Mouse (Mus musculus): ENCODE measurements around the gene Tsfm. TPM values are rescaled to one million over a fixed set of nuclear protein-coding genes. Genes with fewer than 3 reads are reported as not detected.

Tsfm gene
- polyA plus RNA-seq, 1 experiment from 2014 or later, result 78.7 TPM

GRCm38 (mm10) chr10:127059968-127060916 lies 29.6 kb upstream of the Tsfm start, which contains the start of gene March9:
Gene March9, minus strand, starts transcription at chr10:127060184.
- Histone ChIP-seq H3K9ac (ENCODE audit: low read depth, low read length) (peak within 1 kb of the TSS; percentile 96), H3K4me3 (ENCODE audit: low read depth, low read length) (peak within 1 kb of the TSS; percentile 94), H3K36me3 (ENCODE audit: control insufficient read depth, insufficient read depth, low read length) (peaks cover 12% of the 10 kb centered on the region), H3K4me1 (replicated peaks; ENCODE audit: control insufficient read depth, insufficient read depth, low read length) (peaks cover 9% of the 10 kb centered on the region; the same call in 1 of the 2 replicates), H3K27ac (ENCODE audit: low read depth, low read length) (peak within 1 kb of the TSS; percentile 95), H3K9me3 (ENCODE audit: control insufficient read depth, low read length) (no peaks in the 10 kb centered on the region), H3K27me3 (ENCODE audit: control insufficient read depth, insufficient read depth, low read length) (no peaks in the 10 kb centered on the region; the same call in 1 of the 2 replicates), H3K4me2 (replicated peaks; ENCODE audit: low read depth, low read length) (peak within 1 kb of the TSS; percentile 98)
- WGBS, result 1% methylated on average over 32 of the region's 72 CpGs
- ATAC-seq (ENCODE audit: low FRiP score), result peak; percentile 2
- peak; percentile 79 for DNase-seq (ENCODE audit: low spot score)

GRCm38 (mm10) chr10:127059174-127059967 lies 28.7 kb upstream of the Tsfm start:
- H3K27me3 ChIP-seq (ENCODE audit: control insufficient read depth, insufficient read depth, low read length), result no peaks in the 10 kb centered on the region; the same call in 1 of the 2 replicates
- H3K27ac ChIP-seq (ENCODE audit: low read depth, low read length), result peak overlapping the region; percentile 95
- H3K4me2 ChIP-seq (replicated peaks; ENCODE audit: low read depth, low read length), result peak overlapping the region; percentile 98
- peaks cover 5% of the 10 kb centered on the region; the same call in 1 of the 2 replicates for H3K4me1 ChIP-seq (replicated peaks; ENCODE audit: control insufficient read depth, insufficient read depth, low read length)
- H3K36me3 ChIP-seq (ENCODE audit: control insufficient read depth, insufficient read depth, low read length), result peaks cover 7% of the 10 kb centered on the region
- H3K4me3 ChIP-seq (ENCODE audit: low read depth, low read length), result peak overlapping the region; percentile 94
- H3K9me3 ChIP-seq (ENCODE audit: control insufficient read depth, low read length), result no peaks in the 10 kb centered on the region
- ATAC-seq (ENCODE audit: low FRiP score) (no peak), DNase-seq (ENCODE audit: low spot score) (peak; percentile 63)
- H3K9ac ChIP-seq (ENCODE audit: low read depth, low read length), result peak overlapping the region; percentile 96
- 2% methylated on average over 23 of the region's 92 CpGs for WGBS

GRCm38 (mm10) chr10:127058708-127059107 lies 28.1 kb upstream of the Tsfm start:
- H3K4me1 ChIP-seq (replicated peaks; ENCODE audit: control insufficient read depth, insufficient read depth, low read length), result peaks cover 5% of the 10 kb centered on the region; the same call in 1 of the 2 replicates
- WGBS, result 6% methylated on average over 8 of the region's 8 CpGs
- no peak for DNase-seq (ENCODE audit: low spot score)

GRCm38 (mm10) chr10:127058161-127058560 lies 27.5 kb upstream of the Tsfm start:
- Histone ChIP-seq H3K27me3 (ENCODE audit: control insufficient read depth, insufficient read depth, low read length) (no peaks in the 10 kb centered on the region; the same call in 1 of the 2 replicates), H3K36me3 (ENCODE audit: control insufficient read depth, insufficient read depth, low read length) (peaks cover 7% of the 10 kb centered on the region), H3K4me1 (replicated peaks; ENCODE audit: control insufficient read depth, insufficient read depth, low read length) (peaks cover 5% of the 10 kb centered on the region; the same call in 1 of the 2 replicates), H3K9ac (ENCODE audit: low read depth, low read length) (peak overlapping the region; percentile 96; the same call in 1 of the 2 replicates), H3K9me3 (ENCODE audit: control insufficient read depth, low read length) (no peaks in the 10 kb centered on the region), H3K4me2 (replicated peaks; ENCODE audit: low read depth, low read length) (peak overlapping the region; percentile 98), H3K27ac (ENCODE audit: low read depth, low read length) (no peak overlapping the region), H3K4me3 (ENCODE audit: low read depth, low read length) (peak overlapping the region; percentile 94)
- peak; percentile 17; the same call in 1 of the 2 replicates for ATAC-seq (ENCODE audit: low FRiP score)
- DNase-seq (ENCODE audit: low spot score), result peak; percentile 92
- under 1% methylated on average over 9 of the region's 9 CpGs for WGBS

More at GRCm38 (mm10) chr10:127058708-127059107, 28.1 kb upstream of the Tsfm start:
- Histone ChIP-seq H3K27ac (ENCODE audit: low read depth, low read length) (no peak overlapping the region; the same call in 1 of the 2 replicates), H3K4me3 (ENCODE audit: low read depth, low read length) (peak overlapping the region; percentile 94), H3K9me3 (ENCODE audit: control insufficient read depth, low read length) (no peaks in the 10 kb centered on the region), H3K27me3 (ENCODE audit: control insufficient read depth, insufficient read depth, low read length) (no peaks in the 10 kb centered on the region; the same call in 1 of the 2 replicates), H3K4me2 (replicated peaks; ENCODE audit: low read depth, low read length) (peak overlapping the region; percentile 98), H3K36me3 (ENCODE audit: control insufficient read depth, insufficient read depth, low read length) (peaks cover 7% of the 10 kb centered on the region), H3K9ac (ENCODE audit: low read depth, low read length) (peak overlapping the region; percentile 96)
- ATAC-seq (ENCODE audit: low FRiP score), result no peak

GRCm38 (mm10) chr10:127056490-127056889 lies 25.9 kb upstream of the Tsfm start:
- 88% methylated on average over 20 of the region's 20 CpGs for WGBS
- no peak for ATAC-seq (ENCODE audit: low FRiP score)
- no peak for DNase-seq (ENCODE audit: low spot score)

GRCm38 (mm10) chr10:127055406-127055805 lies 24.8 kb upstream of the Tsfm start:
- H3K27ac ChIP-seq (ENCODE audit: low read depth, low read length), result no peak overlapping the region
- H3K9me3 ChIP-seq (ENCODE audit: control insufficient read depth, low read length), result no peaks in the 10 kb centered on the region
- peaks cover 7% of the 10 kb centered on the region for H3K36me3 ChIP-seq (ENCODE audit: control insufficient read depth, insufficient read depth, low read length)
- no peak for DNase-seq (ENCODE audit: low spot score)
- H3K4me1 ChIP-seq (replicated peaks; ENCODE audit: control insufficient read depth, insufficient read depth, low read length), result peaks cover 5% of the 10 kb centered on the region; the same call in 1 of the 2 replicates
- 87% methylated on average over 8 of the region's 8 CpGs for WGBS
- H3K4me2 ChIP-seq (replicated peaks; ENCODE audit: low read depth, low read length), result no peak overlapping the region
- ATAC-seq (ENCODE audit: low FRiP score), result no peak
- peaks cover 11% of the 10 kb centered on the region for H3K27me3 ChIP-seq (ENCODE audit: control insufficient read depth, insufficient read depth, low read length)
- no peak overlapping the region for H3K9ac ChIP-seq (ENCODE audit: low read depth, low read length)
- H3K4me3 ChIP-seq (ENCODE audit: low read depth, low read length), result no peak overlapping the region

More at GRCm38 (mm10) chr10:127056490-127056889, 25.9 kb upstream of the Tsfm start:
- Histone ChIP-seq H3K4me3 (ENCODE audit: low read depth, low read length) (no peak overlapping the region), H3K27ac (ENCODE audit: low read depth, low read length) (no peak overlapping the region), H3K36me3 (ENCODE audit: control insufficient read depth, insufficient read depth, low read length) (peaks cover 7% of the 10 kb centered on the region), H3K27me3 (ENCODE audit: control insufficient read depth, insufficient read depth, low read length) (peaks cover under 1% of the 10 kb centered on the region; the same call in 1 of the 2 replicates), H3K4me1 (replicated peaks; ENCODE audit: control insufficient read depth, insufficient read depth, low read length) (peaks cover 5% of the 10 kb centered on the region; the same call in 1 of the 2 replicates), H3K9me3 (ENCODE audit: control insufficient read depth, low read length) (no peaks in the 10 kb centered on the region), H3K4me2 (replicated peaks; ENCODE audit: low read depth, low read length) (no peak overlapping the region), H3K9ac (ENCODE audit: low read depth, low read length) (no peak overlapping the region)

GRCm38 (mm10) chr10:127054646-127055045 lies 24.0 kb upstream of the Tsfm start:
- DNase-seq (ENCODE audit: low spot score) (peak; percentile 32), ATAC-seq (ENCODE audit: low FRiP score) (no peak)
- Histone ChIP-seq H3K36me3 (ENCODE audit: control insufficient read depth, insufficient read depth, low read length) (peaks cover 7% of the 10 kb centered on the region), H3K27me3 (ENCODE audit: control insufficient read depth, insufficient read depth, low read length) (peaks cover 18% of the 10 kb centered on the region), H3K27ac (ENCODE audit: low read depth, low read length) (no peak overlapping the region), H3K9ac (ENCODE audit: low read depth, low read length) (no peak overlapping the region), H3K9me3 (ENCODE audit: control insufficient read depth, low read length) (no peaks in the 10 kb centered on the region), H3K4me2 (replicated peaks; ENCODE audit: low read depth, low read length) (no peak overlapping the region), H3K4me3 (ENCODE audit: low read depth, low read length) (no peak overlapping the region), H3K4me1 (replicated peaks; ENCODE audit: control insufficient read depth, insufficient read depth, low read length) (peaks cover 5% of the 10 kb centered on the region; the same call in 1 of the 2 replicates)
- 77% methylated on average over 4 of the region's 4 CpGs for WGBS

- H3K4me3 ChIP-seq (ENCODE audit: low read depth, low read length), result no peak overlapping the region
- no peaks in the 10 kb centered on the region for H3K4me1 ChIP-seq (replicated peaks; ENCODE audit: control insufficient read depth, insufficient read depth, low read length)
- DNase-seq (ENCODE audit: low spot score) (no peak), ATAC-seq (ENCODE audit: low FRiP score) (no peak)
- no peaks in the 10 kb centered on the region for H3K9me3 ChIP-seq (ENCODE audit: control insufficient read depth, low read length)
- 20% methylated on average over 10 of the region's 10 CpGs for WGBS
- no peaks in the 10 kb centered on the region for H3K36me3 ChIP-seq (ENCODE audit: control insufficient read depth, insufficient read depth, low read length)
- no peak overlapping the region for H3K27ac ChIP-seq (ENCODE audit: low read depth, low read length)
- no peak overlapping the region for H3K4me2 ChIP-seq (replicated peaks; ENCODE audit: low read depth, low read length)
- H3K9ac ChIP-seq (ENCODE audit: low read depth, low read length), result no peak overlapping the region
- peaks cover 41% of the 10 kb centered on the region for H3K27me3 ChIP-seq (ENCODE audit: control insufficient read depth, insufficient read depth, low read length)
These were observed 19.5 kb upstream of the Tsfm start for GRCm38 (mm10) chr10:127050119-127050474.

Data from hindbrain, embryonic 11.5 days (tissue).